Mouse (Mus musculus): ENCODE results near the gene Zranb1. TPM values are rescaled to one million over a fixed set of nuclear protein-coding genes. Genes with fewer than 3 reads are reported as not detected.

Zranb1 gene
- polyA plus RNA-seq, 1 experiment from 2014 or later, result 14.1 TPM

DNA sequence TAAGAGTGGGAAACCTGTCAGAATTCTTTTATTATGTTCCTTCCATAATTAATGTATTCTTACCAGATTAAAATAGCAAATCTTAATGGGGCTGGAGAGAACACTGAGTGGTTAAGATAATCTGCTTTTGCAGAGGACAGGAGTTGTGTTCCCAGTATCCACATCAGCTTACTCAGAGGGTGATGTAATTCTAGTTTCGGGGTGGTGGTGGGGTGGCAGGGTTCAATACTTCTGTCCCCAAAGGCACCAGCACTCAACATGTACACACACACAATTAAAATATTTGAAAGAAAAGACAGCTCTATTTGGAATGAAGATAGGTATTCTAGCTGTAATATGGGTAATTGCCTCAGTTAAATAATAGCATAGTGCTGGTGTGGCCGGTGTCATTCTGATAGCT lies 9.6 kb downstream of the Zranb1 start:
- Histone ChIP-seq H3K4me2 (ENCODE audit: low read length) (no peak overlapping the region), H3K9me3 (ENCODE audit: control insufficient read depth, low read length) (no peaks in the 10 kb centered on the region), H3K4me3 (ENCODE audit: low read length) (no peak overlapping the region), H3K27me3 (replicated peaks; ENCODE audit: control insufficient read depth, insufficient read depth, low read length) (no peaks in the 10 kb centered on the region), H3K4me1 (ENCODE audit: control insufficient read depth, insufficient read depth, low read depth, low read length) (no peaks in the 10 kb centered on the region), H3K36me3 (ENCODE audit: control insufficient read depth, insufficient read depth, low read length) (no peaks in the 10 kb centered on the region), H3K9ac (ENCODE audit: low read depth, low read length) (no peak overlapping the region), H3K27ac (ENCODE audit: low read depth, low read length) (no peak overlapping the region)
- ATAC-seq, result no peak
- 86% methylated on average over 2 of the region's 2 CpGs for WGBS

- no peak for ATAC-seq
- Histone ChIP-seq H3K4me3 (ENCODE audit: low read length) (no peak overlapping the region), H3K9me3 (ENCODE audit: control insufficient read depth, low read length) (no peaks in the 10 kb centered on the region), H3K9ac (ENCODE audit: low read depth, low read length) (no peak overlapping the region), H3K36me3 (ENCODE audit: control insufficient read depth, insufficient read depth, low read length) (no peaks in the 10 kb centered on the region), H3K27me3 (replicated peaks; ENCODE audit: control insufficient read depth, insufficient read depth, low read length) (no peaks in the 10 kb centered on the region), H3K4me1 (ENCODE audit: control insufficient read depth, insufficient read depth, low read depth, low read length) (no peaks in the 10 kb centered on the region), H3K27ac (ENCODE audit: low read depth, low read length) (no peak overlapping the region), H3K4me2 (ENCODE audit: low read length) (no peak overlapping the region)
- 77% methylated on average over 4 of the region's 4 CpGs for WGBS
These were observed 19.0 kb downstream of the Zranb1 start for GRCm38 (mm10) chr7:132949968-132950367.

GRCm38 (mm10) chr7:132950613-132951012 lies 19.7 kb downstream of the Zranb1 start:
- H3K27ac ChIP-seq (ENCODE audit: low read depth, low read length), result no peak overlapping the region
- H3K36me3 ChIP-seq (ENCODE audit: control insufficient read depth, insufficient read depth, low read length), result no peaks in the 10 kb centered on the region
- no peaks in the 10 kb centered on the region for H3K9me3 ChIP-seq (ENCODE audit: control insufficient read depth, low read length)
- no peak for ATAC-seq
- no peak overlapping the region for H3K9ac ChIP-seq (ENCODE audit: low read depth, low read length)
- H3K4me1 ChIP-seq (ENCODE audit: control insufficient read depth, insufficient read depth, low read depth, low read length), result no peaks in the 10 kb centered on the region
- WGBS, result 93% methylated on average over 3 of the region's 3 CpGs
- no peak overlapping the region for H3K4me2 ChIP-seq (ENCODE audit: low read length)
- H3K27me3 ChIP-seq (replicated peaks; ENCODE audit: control insufficient read depth, insufficient read depth, low read length), result no peaks in the 10 kb centered on the region
- no peak overlapping the region for H3K4me3 ChIP-seq (ENCODE audit: low read length)

DNA sequence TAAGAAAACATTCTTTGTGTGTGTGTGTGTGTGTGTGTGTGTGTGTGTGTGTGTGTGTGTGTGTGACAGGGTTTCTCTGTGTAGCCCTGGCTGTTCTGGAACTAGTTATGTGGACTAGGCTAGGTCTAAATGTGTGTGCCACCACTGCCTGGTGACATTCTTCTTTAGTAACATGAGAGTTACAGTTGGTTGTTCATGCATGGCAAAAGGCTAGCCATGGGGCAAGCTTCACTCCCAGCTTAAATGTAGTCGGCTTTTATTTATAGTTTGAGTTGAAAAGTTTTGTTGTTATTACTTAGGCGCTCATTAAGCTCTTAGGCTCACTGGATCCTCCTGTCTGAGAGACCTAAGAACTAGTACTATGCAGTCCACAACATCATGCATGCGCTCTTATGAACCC lies 33.5 kb downstream of the Zranb1 start:
- Histone ChIP-seq H3K4me1 (ENCODE audit: control insufficient read depth, insufficient read depth, low read depth, low read length) (no peaks in the 10 kb centered on the region), H3K4me3 (ENCODE audit: low read length) (no peak overlapping the region), H3K27ac (ENCODE audit: low read depth, low read length) (no peak overlapping the region), H3K27me3 (replicated peaks; ENCODE audit: control insufficient read depth, insufficient read depth, low read length) (no peaks in the 10 kb centered on the region), H3K4me2 (ENCODE audit: low read length) (no peak overlapping the region), H3K9ac (ENCODE audit: low read depth, low read length) (no peak overlapping the region), H3K9me3 (ENCODE audit: control insufficient read depth, low read length) (no peaks in the 10 kb centered on the region), H3K36me3 (ENCODE audit: control insufficient read depth, insufficient read depth, low read length) (no peaks in the 10 kb centered on the region)
- ATAC-seq, result no peak
- 85% methylated on average over 3 of the region's 3 CpGs for WGBS

DNA sequence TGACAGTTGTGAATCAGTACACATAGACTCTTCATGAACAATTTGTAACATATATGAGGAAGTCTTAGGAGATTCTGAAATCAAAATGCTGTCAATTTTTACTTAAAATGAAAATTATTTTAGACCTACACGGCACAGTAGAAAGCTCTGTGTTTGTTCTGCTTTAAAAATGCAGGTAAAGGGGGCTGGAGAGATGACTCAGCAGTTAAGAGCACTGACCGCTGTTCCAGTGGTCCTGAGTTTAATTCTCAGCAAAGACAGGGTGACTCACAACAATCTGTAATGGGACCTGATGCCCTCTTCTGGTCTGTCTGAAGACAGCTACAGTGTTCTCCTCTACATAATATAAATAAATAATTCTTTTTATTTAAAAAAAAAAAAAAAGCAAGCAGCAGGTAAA lies 34.8 kb downstream of the Zranb1 start:
- Histone ChIP-seq H3K4me2 (ENCODE audit: low read length) (no peak overlapping the region), H3K4me1 (ENCODE audit: control insufficient read depth, insufficient read depth, low read depth, low read length) (no peaks in the 10 kb centered on the region), H3K4me3 (ENCODE audit: low read length) (no peak overlapping the region), H3K36me3 (ENCODE audit: control insufficient read depth, insufficient read depth, low read length) (no peaks in the 10 kb centered on the region), H3K9me3 (ENCODE audit: control insufficient read depth, low read length) (no peaks in the 10 kb centered on the region), H3K27ac (ENCODE audit: low read depth, low read length) (no peak overlapping the region), H3K9ac (ENCODE audit: low read depth, low read length) (no peak overlapping the region), H3K27me3 (replicated peaks; ENCODE audit: control insufficient read depth, insufficient read depth, low read length) (no peaks in the 10 kb centered on the region)
- 85% methylated on average over 2 of the region's 2 CpGs for WGBS
- no peak for ATAC-seq

- H3K9ac ChIP-seq (ENCODE audit: low read depth, low read length), result no peak overlapping the region
- no peaks in the 10 kb centered on the region for H3K9me3 ChIP-seq (ENCODE audit: control insufficient read depth, low read length)
- H3K27me3 ChIP-seq (replicated peaks; ENCODE audit: control insufficient read depth, insufficient read depth, low read length), result no peaks in the 10 kb centered on the region
- ATAC-seq, result no peak
- H3K36me3 ChIP-seq (ENCODE audit: control insufficient read depth, insufficient read depth, low read length), result peaks cover 6% of the 10 kb centered on the region; the same call in 1 of the 2 replicates
- H3K4me1 ChIP-seq (ENCODE audit: control insufficient read depth, insufficient read depth, low read depth, low read length), result no peaks in the 10 kb centered on the region
- 96% methylated on average over 2 of the region's 2 CpGs for WGBS
- H3K4me3 ChIP-seq (ENCODE audit: low read length), result no peak overlapping the region
- H3K27ac ChIP-seq (ENCODE audit: low read depth, low read length), result no peak overlapping the region
- no peak overlapping the region for H3K4me2 ChIP-seq (ENCODE audit: low read length)
These were observed 41.1 kb downstream of the Zranb1 start for GRCm38 (mm10) chr7:132972079-132972478.

- WGBS, result 68% methylated on average over 2 of the region's 2 CpGs
- H3K36me3 ChIP-seq (ENCODE audit: control insufficient read depth, insufficient read depth, low read length), result peaks cover 6% of the 10 kb centered on the region; the same call in 1 of the 2 replicates
- no peak for ATAC-seq
- no peak overlapping the region for H3K9ac ChIP-seq (ENCODE audit: low read depth, low read length)
- H3K4me2 ChIP-seq (ENCODE audit: low read length), result no peak overlapping the region
- H3K9me3 ChIP-seq (ENCODE audit: control insufficient read depth, low read length), result no peaks in the 10 kb centered on the region
- H3K27ac ChIP-seq (ENCODE audit: low read depth, low read length), result no peak overlapping the region
- no peak overlapping the region for H3K4me3 ChIP-seq (ENCODE audit: low read length)
- no peaks in the 10 kb centered on the region for H3K4me1 ChIP-seq (ENCODE audit: control insufficient read depth, insufficient read depth, low read depth, low read length)
- H3K27me3 ChIP-seq (replicated peaks; ENCODE audit: control insufficient read depth, insufficient read depth, low read length), result no peaks in the 10 kb centered on the region
These were observed 45.1 kb downstream of the Zranb1 start for GRCm38 (mm10) chr7:132976079-132976478.

GRCm38 (mm10) chr7:132977981-132978380 lies 47.0 kb downstream of the Zranb1 start:
- Histone ChIP-seq H3K4me2 (ENCODE audit: low read length) (no peak overlapping the region), H3K36me3 (ENCODE audit: control insufficient read depth, insufficient read depth, low read length) (peaks cover 6% of the 10 kb centered on the region; the same call in 1 of the 2 replicates), H3K9me3 (ENCODE audit: control insufficient read depth, low read length) (no peaks in the 10 kb centered on the region), H3K4me3 (ENCODE audit: low read length) (no peak overlapping the region), H3K27me3 (replicated peaks; ENCODE audit: control insufficient read depth, insufficient read depth, low read length) (no peaks in the 10 kb centered on the region), H3K9ac (ENCODE audit: low read depth, low read length) (no peak overlapping the region), H3K27ac (ENCODE audit: low read depth, low read length) (no peak overlapping the region), H3K4me1 (ENCODE audit: control insufficient read depth, insufficient read depth, low read depth, low read length) (no peaks in the 10 kb centered on the region)
- 94% methylated on average over 2 of the region's 2 CpGs for WGBS
- ATAC-seq, result no peak

GRCm38 (mm10) chr7:132982639-132983038 lies 51.7 kb downstream of the Zranb1 start:
- no peaks in the 10 kb centered on the region for H3K9me3 ChIP-seq (ENCODE audit: control insufficient read depth, low read length)
- no peaks in the 10 kb centered on the region for H3K27me3 ChIP-seq (replicated peaks; ENCODE audit: control insufficient read depth, insufficient read depth, low read length)
- WGBS, result 24% methylated on average over 3 of the region's 3 CpGs
- peaks cover 7% of the 10 kb centered on the region; the same call in 1 of the 2 replicates for H3K36me3 ChIP-seq (ENCODE audit: control insufficient read depth, insufficient read depth, low read length)
- H3K9ac ChIP-seq (ENCODE audit: low read depth, low read length), result no peak overlapping the region
- no peak; the same call in 1 of the 2 replicates for ATAC-seq
- H3K4me1 ChIP-seq (ENCODE audit: control insufficient read depth, insufficient read depth, low read depth, low read length), result no peaks in the 10 kb centered on the region
- no peak overlapping the region for H3K4me2 ChIP-seq (ENCODE audit: low read length)
- no peak overlapping the region for H3K27ac ChIP-seq (ENCODE audit: low read depth, low read length)
- no peak overlapping the region for H3K4me3 ChIP-seq (ENCODE audit: low read length)

DNA sequence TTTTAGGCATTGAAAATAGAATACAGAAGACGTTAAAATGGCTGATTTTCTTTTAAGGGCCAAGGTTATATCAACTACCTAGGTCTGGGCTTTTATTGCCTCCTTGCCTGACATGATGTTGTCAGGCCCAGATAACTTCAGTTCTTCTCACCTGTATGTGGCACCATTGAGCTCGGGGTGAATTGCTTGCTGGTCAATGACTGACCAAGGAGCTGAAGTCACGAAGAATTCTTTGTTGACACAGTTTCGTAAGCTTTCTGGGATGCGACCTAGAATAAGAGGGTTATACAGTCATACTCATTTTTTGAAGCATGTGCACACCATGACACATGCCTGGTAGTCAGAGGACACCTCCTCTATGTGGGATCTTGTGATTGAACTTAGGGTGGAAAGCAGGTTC lies 58.9 kb downstream of the Zranb1 start:
- ATAC-seq, result no peak
- Histone ChIP-seq H3K4me3 (ENCODE audit: low read length) (no peak overlapping the region), H3K36me3 (ENCODE audit: control insufficient read depth, insufficient read depth, low read length) (peaks cover 30% of the 10 kb centered on the region), H3K4me2 (ENCODE audit: low read length) (no peak overlapping the region), H3K27ac (ENCODE audit: low read depth, low read length) (no peak overlapping the region), H3K9ac (ENCODE audit: low read depth, low read length) (no peak overlapping the region), H3K9me3 (ENCODE audit: control insufficient read depth, low read length) (no peaks in the 10 kb centered on the region), H3K4me1 (ENCODE audit: control insufficient read depth, insufficient read depth, low read depth, low read length) (peaks cover 5% of the 10 kb centered on the region; the same call in 1 of the 2 replicates), H3K27me3 (replicated peaks; ENCODE audit: control insufficient read depth, insufficient read depth, low read length) (no peaks in the 10 kb centered on the region)
- WGBS, result 92% methylated on average over 5 of the region's 5 CpGs

All from hindbrain, embryonic 16.5 days (tissue).